Mouse (Mus musculus) heart, postnatal 14 days (tissue): Measurements from ENCODE around the gene Samd8. TPM values are rescaled to one million over a fixed set of nuclear protein-coding genes. Genes with fewer than 3 reads are reported as not detected.
A peak's percentile ranks its signal among the peaks of the same experiment; 100 is the strongest.

Source experiments
- DNase-seq, 2 experiments: peaks; one replicate each; pipeline ENCODE4 v3.0.0; 2021 to 2022
- intact Hi-C: fragments of 180-260 bp; cut with DNase I; formaldehyde crosslinking; loops from one replicate; pipeline ENCODE4 v1.15.1; 2025
- total RNA-seq, 2 experiments: library from RNA; stranded (reverse); gene quantifications; 2 replicates each; pipeline ENCODE4 v1.2.3; 2021

The Samd8 gene
- total RNA-seq, 2 experiments from 2014 or later, result 25.3 to 26.9 TPM

GRCm38 (mm10) chr14:21820880-21821505 lies 70.7 kb downstream of the Samd8 start:
- intact Hi-C loops, result no loop called here

GRCm38 (mm10) chr14:21822307-21822706 lies 72.0 kb downstream of the Samd8 start:
- intact Hi-C loops, result no loop called here
- no peak for DNase-seq

More at GRCm38 (mm10) chr14:21820880-21821505, 70.7 kb downstream of the Samd8 start:
- no peak for DNase-seq

- peak; percentile 87 to 88 for DNase-seq
- intact Hi-C loops, result no loop called here
Observed at GRCm38 (mm10) chr14:21822795-21823374, 72.6 kb downstream of the Samd8 start.

GRCm38 (mm10) chr14:21823897-21824296 lies 73.6 kb downstream of the Samd8 start:
- DNase-seq, result peak in 1 of 2 experiments; percentile 37
- intact Hi-C loops, result no loop called here

GRCm38 (mm10) chr14:21824938-21825337 lies 74.6 kb downstream of the Samd8 start, which contains the start of gene Vdac2:
Gene Vdac2, plus strand, starts transcription at chr14:21825238.
- intact Hi-C loops, result no loop called here
- no peak for DNase-seq

- DNase-seq, result peak in 1 of 2 experiments; percentile 48
- intact Hi-C loops, result no loop called here
Observed at GRCm38 (mm10) chr14:21825786-21826491, 75.6 kb downstream of the Samd8 start.

GRCm38 (mm10) chr14:21830876-21831767 lies 80.8 kb downstream of the Samd8 start:
- intact Hi-C loops, result loop anchor here (5.0 kb wide), 2 partner anchors 79 to 1109 kb away; partner anchors contain the start of genes Dusp13 and Samd8
- peak; percentile 98 for DNase-seq

- intact Hi-C loops, result loop anchor here (2.0 to 5.0 kb wide), 3 partner anchors 15 to 1110 kb away; partner anchors contain the start of genes Dusp13 and Samd8
- no peak for DNase-seq
Observed at GRCm38 (mm10) chr14:21831830-21832403, 81.6 kb downstream of the Samd8 start.

GRCm38 (mm10) chr14:21838336-21839017 lies 88.1 kb downstream of the Samd8 start:
- intact Hi-C loops, result no loop called here
- no peak for DNase-seq

GRCm38 (mm10) chr14:21841819-21842592 lies 91.7 kb downstream of the Samd8 start:
- intact Hi-C loops, result loop anchor here (10.0 kb wide), 1 partner anchor 717 kb away; no protein-coding TSS in a partner anchor
- no peak for DNase-seq

- DNase-seq, result no peak
- intact Hi-C loops, result loop anchor here (10.0 kb wide), 1 partner anchor 718 kb away; no protein-coding TSS in a partner anchor
Observed at GRCm38 (mm10) chr14:21843263-21843662, 92.9 kb downstream of the Samd8 start.

GRCm38 (mm10) chr14:21846827-21847380 lies 96.6 kb downstream of the Samd8 start:
- intact Hi-C loops, result loop anchor here (2.0 to 10.0 kb wide), 3 partner anchors 14 to 722 kb away; partner anchors contain the start of genes Dusp13 and Samd8
- DNase-seq, result no peak

GRCm38 (mm10) chr14:21847381-21848165 lies 97.2 kb downstream of the Samd8 start:
- peak; percentile 41 to 42 for DNase-seq
- intact Hi-C loops, result loop anchor here (1.0 to 10.0 kb wide), 4 partner anchors 15 to 723 kb away; partner anchors contain the start of genes Dusp13 and Samd8
